Mouse (Mus musculus) liver, embryonic 16.5 days (tissue): ENCODE data around the gene Pik3c2g. TPM values are rescaled to one million over a fixed set of nuclear protein-coding genes. Genes with fewer than 3 reads are reported as not detected.
A peak's percentile ranks its signal among the peaks of the same experiment; 100 is the strongest.

Source experiments
- ATAC-seq: fragments of 200-750 bp; cut with Nextera tagmentation; 2 replicates; pipeline ENCODE4 v1.8.0; 2017; ENCODE audit warnings: low read depth, mild to moderate bottlenecking, moderate number of reproducible peaks, moderate library complexity
- H3K27ac ChIP-seq: fragments of 300-500 bp; sonication (generic); 2 replicates; pipeline ENCODE4 v1.5.1; 2014; ENCODE audit warnings: mild to moderate bottlenecking, low read length
- H3K27me3 ChIP-seq: fragments of 300-500 bp; sonication (generic); 2 replicates; pipeline ENCODE4 v1.6.1; 2014; ENCODE audit warnings: low read depth, low read length, mixed read lengths; ENCODE audit not compliant: control insufficient read depth, insufficient read depth
- H3K36me3 ChIP-seq: fragments of 300-500 bp; sonication (generic); 2 replicates; pipeline ENCODE4 v1.6.1; 2014; ENCODE audit warnings: mild to moderate bottlenecking; ENCODE audit not compliant: control insufficient read depth, insufficient read depth
- H3K4me1 ChIP-seq: fragments of 300-500 bp; sonication (generic); 2 replicates; pipeline ENCODE4 v1.6.1; 2014; ENCODE audit warnings: low read depth, low read length, mixed read lengths; ENCODE audit not compliant: control insufficient read depth
- H3K4me2 ChIP-seq: fragments of 300-500 bp; sonication (generic); 2 replicates; pipeline ENCODE4 v1.6.1; 2014; ENCODE audit warnings: low read depth, low read length, mixed read lengths
- H3K4me3 ChIP-seq: fragments of 300-500 bp; sonication (generic); 2 replicates; pipeline ENCODE4 v1.5.1; 2014; ENCODE audit warnings: low read depth, mild to moderate bottlenecking, low read length
- H3K9ac ChIP-seq: fragments of 300-500 bp; sonication (generic); 2 replicates; pipeline ENCODE4 v1.6.1; 2014; ENCODE audit warnings: low read depth, low read length
- H3K9me3 ChIP-seq: fragments of 300-500 bp; sonication (generic); replicated peaks from 2 replicates; pipeline ENCODE4 v1.6.1; 2016; ENCODE audit warnings: low read length; ENCODE audit not compliant: control insufficient read depth
- WGBS: fragments of 180-500 bp; shearing (Covaris S2); extraction: QIAGEN DNeasy Blood & Tissue Kit; methylation state at CpG from one replicate; pipeline ENCODE4 v1.1.7; 2014; ENCODE audit not compliant: insufficient replicate concordance; 5-methylcytosine and 5-hydroxymethylcytosine counted together
- polyA plus RNA-seq: library from polyadenylated mRNA; unstranded; fragments of >200 nt; fragmentation: Nextera tagmentation; extraction: Ambion mirVana; gene quantifications from 2 replicates; pipeline ENCODE4 v1.2.1, GENCODE M21; 2015

Pik3c2g gene
- polyA plus RNA-seq, 1 experiment from 2014 or later = 5.7 TPM

DNA sequence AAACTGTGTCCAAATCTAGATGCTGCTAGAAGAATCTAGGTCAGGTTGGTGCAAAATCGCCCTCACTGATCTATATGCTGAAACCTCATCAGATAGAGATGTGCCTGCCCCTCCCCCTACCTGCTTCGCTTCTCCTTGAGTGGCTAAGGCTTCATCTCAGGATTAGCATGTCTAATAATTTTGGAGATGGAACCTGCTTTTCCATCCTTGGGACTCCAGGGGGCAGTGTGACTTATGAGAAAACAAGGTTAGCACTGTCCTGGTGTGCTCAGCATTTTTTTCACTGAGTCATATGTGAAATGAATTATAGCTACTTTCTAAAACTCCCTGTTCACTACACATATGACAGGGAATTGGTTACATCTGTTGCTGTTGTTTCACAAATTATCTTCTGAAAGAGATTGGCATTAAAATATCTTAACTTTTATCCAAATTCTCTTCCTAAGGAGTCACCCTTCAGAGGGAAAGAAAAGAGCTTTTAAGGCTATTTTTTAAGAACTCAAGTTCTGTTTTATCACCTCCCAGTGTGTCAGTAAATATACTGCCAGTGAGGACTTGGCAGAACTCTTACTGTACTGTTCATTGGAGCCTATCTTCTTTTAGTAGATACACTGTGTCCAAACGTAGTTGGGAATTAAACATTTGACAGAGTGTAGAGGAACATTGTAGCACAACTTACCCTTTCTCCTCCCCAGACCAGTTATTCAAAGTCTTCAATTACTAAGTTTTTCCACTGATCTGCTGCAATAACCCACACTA lies 287.6 kb downstream of the Pik3c2g start:
- no peak overlapping the region for H3K4me3 ChIP-seq
- ATAC-seq = no peak
- no peaks in the 10 kb centered on the region for H3K9me3 ChIP-seq
- H3K9ac ChIP-seq = no peak overlapping the region
- H3K4me2 ChIP-seq = no peak overlapping the region
- 44% methylated on average over 3 of the region's 3 CpGs for WGBS
- H3K4me1 ChIP-seq = no peaks in the 10 kb centered on the region
- H3K27me3 ChIP-seq = no peaks in the 10 kb centered on the region
- no peaks in the 10 kb centered on the region for H3K36me3 ChIP-seq
- no peak overlapping the region for H3K27ac ChIP-seq

- Histone ChIP-seq H3K36me3 (no peaks in the 10 kb centered on the region), H3K27me3 (no peaks in the 10 kb centered on the region), H3K4me3 (no peak overlapping the region), H3K27ac (no peak overlapping the region), H3K9me3 (no peaks in the 10 kb centered on the region), H3K4me2 (no peak overlapping the region), H3K9ac (no peak overlapping the region), H3K4me1 (no peaks in the 10 kb centered on the region)
- ATAC-seq = no peak
- WGBS = 54% methylated on average over 1 of the region's 1 CpGs
Measured at GRCm38 (mm10) chr6:139876691-139877090, 289.7 kb downstream of the Pik3c2g start.

DNA sequence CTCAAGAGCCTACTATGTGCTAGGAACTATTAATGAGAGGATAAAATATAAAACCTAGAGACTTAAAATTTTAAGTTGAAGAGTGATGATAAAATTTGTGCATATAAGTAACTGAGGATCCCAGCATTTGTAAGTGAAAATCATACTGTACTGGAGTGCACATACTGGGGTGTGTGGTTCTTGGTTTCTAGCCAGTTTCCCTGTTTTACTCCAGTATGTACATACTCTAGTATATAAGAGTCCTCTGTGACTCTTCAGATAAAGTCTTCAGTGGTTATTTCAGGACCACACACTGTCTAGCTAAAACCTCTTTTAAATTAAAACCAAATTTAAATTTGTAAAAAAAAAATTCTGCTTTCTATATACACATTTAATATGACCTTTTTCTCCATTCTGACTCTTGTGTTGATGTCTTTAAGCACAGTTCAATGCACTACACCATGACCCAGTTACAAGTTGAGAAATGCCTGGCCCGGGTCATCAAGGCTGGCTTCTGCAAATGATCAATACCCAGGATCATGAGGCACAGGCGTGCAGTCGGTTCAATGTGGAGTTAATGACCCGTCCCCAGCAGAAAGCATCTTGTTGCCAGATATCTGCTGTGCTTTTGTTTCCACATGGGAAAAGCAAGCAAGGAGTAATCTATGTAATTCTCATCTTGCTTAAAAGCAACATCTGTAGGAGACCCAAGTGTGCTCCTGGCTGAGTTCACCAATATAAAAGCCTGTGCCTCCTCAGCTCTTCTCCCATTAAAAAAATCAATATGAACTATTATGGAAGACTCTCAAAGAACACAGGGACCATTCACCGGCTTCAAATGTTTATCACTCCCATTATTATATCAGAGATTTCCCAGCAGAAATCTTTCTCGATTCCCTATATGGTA lies 290.7 kb downstream of the Pik3c2g start:
- Histone ChIP-seq H3K9me3 (no peaks in the 10 kb centered on the region), H3K36me3 (no peaks in the 10 kb centered on the region), H3K27ac (no peak overlapping the region), H3K4me1 (no peaks in the 10 kb centered on the region), H3K27me3 (no peaks in the 10 kb centered on the region), H3K4me3 (no peak overlapping the region), H3K4me2 (no peak overlapping the region), H3K9ac (no peak overlapping the region)
- peak; percentile 76 for ATAC-seq
- WGBS = 60% methylated on average over 6 of the region's 6 CpGs

- no peak overlapping the region for H3K4me2 ChIP-seq
- H3K36me3 ChIP-seq = no peaks in the 10 kb centered on the region
- no peak for ATAC-seq
- H3K4me1 ChIP-seq = no peaks in the 10 kb centered on the region
- no peaks in the 10 kb centered on the region for H3K9me3 ChIP-seq
- H3K27me3 ChIP-seq = no peaks in the 10 kb centered on the region
- WGBS = 68% methylated on average over 1 of the region's 1 CpGs
- H3K27ac ChIP-seq = no peak overlapping the region
- no peak overlapping the region for H3K4me3 ChIP-seq
- no peak overlapping the region for H3K9ac ChIP-seq
Measured at GRCm38 (mm10) chr6:139878362-139878696, 291.3 kb downstream of the Pik3c2g start.

- no peak overlapping the region for H3K9ac ChIP-seq
- H3K4me2 ChIP-seq = no peak overlapping the region
- no peaks in the 10 kb centered on the region for H3K4me1 ChIP-seq
- WGBS = 44% methylated on average over 2 of the region's 2 CpGs
- H3K27me3 ChIP-seq = no peaks in the 10 kb centered on the region
- H3K36me3 ChIP-seq = no peaks in the 10 kb centered on the region
- ATAC-seq = peak; percentile 39; the same call in 1 of the 2 replicates
- no peak overlapping the region for H3K27ac ChIP-seq
- H3K9me3 ChIP-seq = no peaks in the 10 kb centered on the region
- no peak overlapping the region for H3K4me3 ChIP-seq
Measured at GRCm38 (mm10) chr6:139882076-139882475, 295.1 kb downstream of the Pik3c2g start.

DNA sequence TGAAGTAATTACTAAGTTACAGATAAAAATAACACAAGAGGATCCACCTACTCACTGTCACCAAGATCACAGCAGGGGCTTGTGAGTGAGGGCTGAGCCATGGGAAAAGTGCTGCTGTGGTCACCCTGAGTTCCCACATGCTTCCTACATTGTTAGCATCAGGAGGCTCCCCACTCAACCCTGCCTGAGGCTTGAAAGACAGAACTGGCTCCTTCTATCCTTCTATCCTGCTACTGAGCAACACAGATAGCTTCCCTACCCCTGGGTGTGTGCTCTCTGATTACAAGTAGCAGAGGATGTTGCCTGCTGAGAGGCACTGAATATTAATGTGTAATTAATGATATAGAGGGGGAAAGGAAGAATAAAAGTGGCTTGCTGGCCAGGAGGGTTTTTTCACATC lies 300.2 kb downstream of the Pik3c2g start:
- H3K9me3 ChIP-seq = no peaks in the 10 kb centered on the region
- H3K36me3 ChIP-seq = no peaks in the 10 kb centered on the region
- H3K9ac ChIP-seq = no peak overlapping the region
- no peaks in the 10 kb centered on the region for H3K27me3 ChIP-seq
- no peak overlapping the region for H3K27ac ChIP-seq
- no peak overlapping the region for H3K4me3 ChIP-seq
- no peaks in the 10 kb centered on the region for H3K4me1 ChIP-seq
- no peak overlapping the region for H3K4me2 ChIP-seq
- ATAC-seq = no peak

DNA sequence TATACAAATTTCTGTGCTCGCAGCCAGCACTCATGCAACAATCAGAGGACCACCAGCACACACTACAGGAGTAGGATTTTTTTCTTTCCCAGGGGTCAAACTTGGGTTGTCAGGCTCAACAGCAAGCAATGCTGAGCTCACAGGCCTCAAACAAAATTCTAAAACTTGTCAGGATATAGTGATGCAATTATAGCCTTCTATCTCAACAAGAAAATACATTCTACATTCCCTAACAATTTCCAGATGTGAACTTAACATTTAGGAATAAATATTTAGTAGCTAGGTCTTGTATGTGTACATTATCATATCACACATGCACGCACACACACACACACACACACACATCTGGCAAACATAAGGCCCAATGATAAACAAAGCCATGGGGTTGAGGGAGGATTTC lies 308.6 kb downstream of the Pik3c2g start:
- no peaks in the 10 kb centered on the region for H3K36me3 ChIP-seq
- WGBS = 54% methylated on average over 2 of the region's 2 CpGs

DNA sequence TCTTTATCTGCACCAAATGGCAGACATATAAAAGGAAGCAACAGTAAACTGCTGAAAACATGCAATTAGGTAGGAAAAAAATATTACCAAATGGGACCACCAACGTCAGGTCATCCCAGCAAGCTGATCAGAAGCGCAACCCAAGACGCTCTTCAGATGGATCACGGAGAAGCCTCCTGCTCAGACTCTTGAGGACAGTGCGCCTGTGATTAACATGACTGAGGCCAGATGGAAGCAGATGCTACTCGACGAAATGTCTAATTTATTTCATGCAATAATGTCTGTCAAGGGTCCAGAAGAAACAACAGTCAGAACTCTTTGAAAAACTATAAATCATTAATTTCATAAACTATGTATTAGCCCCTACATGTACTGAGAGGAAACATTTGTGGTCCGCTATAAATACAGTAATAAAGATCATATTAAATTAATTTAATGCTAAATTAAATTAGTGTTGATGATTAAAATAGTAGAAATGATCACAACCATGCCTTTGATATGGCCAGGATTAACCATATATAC lies 312.7 kb downstream of the Pik3c2g start:
- Histone ChIP-seq H3K4me2 (no peak overlapping the region), H3K36me3 (no peaks in the 10 kb centered on the region), H3K27me3 (no peaks in the 10 kb centered on the region), H3K9ac (no peak overlapping the region), H3K9me3 (no peaks in the 10 kb centered on the region), H3K4me3 (no peak overlapping the region), H3K4me1 (no peaks in the 10 kb centered on the region), H3K27ac (no peak overlapping the region)
- WGBS = 72% methylated on average over 8 of the region's 8 CpGs
- ATAC-seq = no peak

More for the DNA sequence above, 308.6 kb downstream of the Pik3c2g start:
- ATAC-seq = no peak
- no peak overlapping the region for H3K9ac ChIP-seq
- no peak overlapping the region for H3K4me2 ChIP-seq
- no peaks in the 10 kb centered on the region for H3K4me1 ChIP-seq
- H3K9me3 ChIP-seq = no peaks in the 10 kb centered on the region; the same call in 1 of the 2 replicates
- no peak overlapping the region for H3K27ac ChIP-seq
- H3K27me3 ChIP-seq = no peaks in the 10 kb centered on the region
- no peak overlapping the region for H3K4me3 ChIP-seq

- H3K4me1 ChIP-seq = no peaks in the 10 kb centered on the region
- no peak overlapping the region for H3K9ac ChIP-seq
- H3K4me2 ChIP-seq = no peak overlapping the region
- no peak for ATAC-seq
- H3K9me3 ChIP-seq = no peaks in the 10 kb centered on the region
- no peak overlapping the region for H3K4me3 ChIP-seq
- no peaks in the 10 kb centered on the region for H3K36me3 ChIP-seq
- WGBS = 39% methylated on average over 4 of the region's 4 CpGs
- no peak overlapping the region for H3K27ac ChIP-seq
- no peaks in the 10 kb centered on the region for H3K27me3 ChIP-seq
Measured at GRCm38 (mm10) chr6:139901801-139902200, 314.8 kb downstream of the Pik3c2g start.
